Comparison of ENCODE assay signal across 9 mouse cellular contexts in the genomic region with DNA sequence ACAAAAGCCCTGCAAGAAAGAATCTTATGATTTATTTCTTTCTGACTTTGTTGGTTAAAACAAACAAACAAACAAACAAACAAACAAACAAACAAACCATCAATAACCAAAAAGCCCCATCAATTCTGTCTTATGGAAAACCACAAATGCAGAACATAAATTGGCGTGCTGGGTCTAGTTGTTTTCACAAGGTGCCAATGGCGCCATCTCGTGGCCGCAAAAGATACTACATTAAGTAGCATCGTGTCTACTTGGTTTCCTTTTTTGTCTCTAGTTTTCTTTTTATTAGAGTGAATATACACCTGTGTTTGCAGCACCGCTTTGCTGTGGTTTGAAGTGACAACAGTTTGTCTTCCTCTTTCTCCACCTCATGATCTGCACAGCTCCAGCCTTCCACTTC. TPM values are rescaled to one million over a fixed set of nuclear protein-coding genes. Genes with fewer than 3 reads are reported as not detected.
DNase-seq lines count a peak whose midpoint lies in the region; ATAC-seq and TF ChIP-seq lines count a peak whose summit lies in the region.
"Had no signal": no experiment of that assay in that cellular context is flagged by ENCODE, and none has a peak within 500 bp of the region (broad histone marks: within the 10 kb centered on the region; RNA-seq: fewer than 3 reads in every experiment).

No protein-coding gene starts in this region.

- no peaks in the 10 kb centered on the region for H3K36me3 ChIP-seq in hindbrain, embryonic 10.5 days
- no peaks in the 10 kb centered on the region for H3K36me3 ChIP-seq in hindbrain, embryonic 13.5 days
- no peaks in the 10 kb centered on the region for H3K36me3 ChIP-seq in heart, embryonic 10.5 days
- no peaks in the 10 kb centered on the region for H3K36me3 ChIP-seq in midbrain, postnatal 0 days (ENCODE audit: insufficient read depth, low read length)
- H3K36me3 ChIP-seq in testis, adult 2 months (ENCODE audit: control insufficient read depth, insufficient read depth, low read length), result no peaks in the 10 kb centered on the region
- H3K36me3 ChIP-seq: neural tube, embryonic 12.5 days had no signal

- TF ChIP-seq POLR2A in testis, adult 2 months (IDR thresholded peaks at IDR 0.05; ENCODE audit: control insufficient read depth, low read depth, low read length), result no peak

- no peak for ATAC-seq in hindbrain, embryonic 13.5 days (ENCODE audit: low FRiP score)
- ATAC-seq in midbrain, postnatal 0 days (ENCODE audit: low FRiP score), result no peak

- no peak overlapping the region for H3K4me3 ChIP-seq in hindbrain, embryonic 10.5 days
- no peak overlapping the region for H3K4me3 ChIP-seq in hindbrain, embryonic 13.5 days
- no peak overlapping the region for H3K4me3 ChIP-seq in heart, embryonic 10.5 days
- H3K4me3 ChIP-seq in midbrain, postnatal 0 days (ENCODE audit: low read depth, low read length), result no peak overlapping the region
- no peak overlapping the region for H3K4me3 ChIP-seq in testis, adult 2 months (ENCODE audit: control insufficient read depth, low read depth, low read length)
- H3K4me3 ChIP-seq: neural tube, embryonic 12.5 days had no signal

- H3K4me1 ChIP-seq in hindbrain, embryonic 10.5 days (replicated peaks), result peaks cover 11% of the 10 kb centered on the region
- peaks cover 6% of the 10 kb centered on the region for H3K4me1 ChIP-seq in hindbrain, embryonic 13.5 days (replicated peaks)
- peaks cover 22% of the 10 kb centered on the region; the same call in 1 of the 2 replicates for H3K4me1 ChIP-seq in heart, embryonic 10.5 days
- H3K4me1 ChIP-seq in midbrain, postnatal 0 days (ENCODE audit: insufficient read depth, low read length), result no peaks in the 10 kb centered on the region
- H3K4me1 ChIP-seq in testis, adult 2 months (ENCODE audit: control insufficient read depth, insufficient read depth, low read length), result peaks cover 6% of the 10 kb centered on the region

- H3K27ac ChIP-seq in hindbrain, embryonic 10.5 days, result no peak overlapping the region
- no peak overlapping the region for H3K27ac ChIP-seq in hindbrain, embryonic 13.5 days
- H3K27ac ChIP-seq in heart, embryonic 10.5 days, result no peak overlapping the region
- H3K27ac ChIP-seq in midbrain, postnatal 0 days (ENCODE audit: low read depth, low read length), result no peak overlapping the region
- H3K27ac ChIP-seq in testis, adult 2 months (ENCODE audit: control insufficient read depth, insufficient read depth, low read depth, low read length), result no peak overlapping the region
- H3K27ac ChIP-seq: neural tube, embryonic 12.5 days had no signal

- peak; percentile 95 for TF ChIP-seq CTCF in midbrain, postnatal 0 days (IDR thresholded peaks at IDR 0.05)
- TF ChIP-seq CTCF in testis, adult 2 months (IDR thresholded peaks at IDR 0.05; ENCODE audit: control insufficient read depth, insufficient read depth, insufficient replicate concordance, low read depth, low read length), result peak; percentile 70; the same call in 1 of the 2 replicates

- 7% methylated on average over 6 of the region's 6 CpGs for WGBS in hindbrain, embryonic 10.5 days
- WGBS in hindbrain, embryonic 13.5 days, result 3% methylated on average over 6 of the region's 6 CpGs
- 4% methylated on average over 6 of the region's 6 CpGs for WGBS in heart, embryonic 10.5 days
- 3% methylated on average over 6 of the region's 6 CpGs for WGBS in midbrain, postnatal 0 days

- H3K9me3 ChIP-seq in hindbrain, embryonic 10.5 days, result no peaks in the 10 kb centered on the region
- H3K9me3 ChIP-seq in hindbrain, embryonic 13.5 days, result no peaks in the 10 kb centered on the region
- no peaks in the 10 kb centered on the region for H3K9me3 ChIP-seq in heart, embryonic 10.5 days
- H3K9me3 ChIP-seq in midbrain, postnatal 0 days (ENCODE audit: low read length), result no peaks in the 10 kb centered on the region
- H3K9me3 ChIP-seq: neural tube, embryonic 12.5 days had no signal

- H3K9ac ChIP-seq in hindbrain, embryonic 13.5 days, result no peak overlapping the region
- H3K9ac ChIP-seq in midbrain, postnatal 0 days (replicated peaks; ENCODE audit: low read length, poor library complexity, severe bottlenecking), result no peak overlapping the region
- H3K9ac ChIP-seq: neural tube, embryonic 12.5 days had no signal

- peak; percentile 65 for DNase-seq in hindbrain, embryonic 10.5 days (ENCODE audit: low spot score)
- peak; percentile 60 for DNase-seq in adrenal gland, adult 2 months
- DNase-seq in embryo, embryonic 10.5 days (ENCODE audit: low spot score), result peak; percentile 85
- peak; percentile 84 for DNase-seq in heart, embryonic 10.5 days (ENCODE audit: low spot score)
- DNase-seq in left cerebral cortex, adult 11 months (ENCODE audit: low spot score), result peak; percentile 34
- peak; percentile 84 for DNase-seq in midbrain, postnatal 0 days (ENCODE audit: low spot score)

- H3K27me3 ChIP-seq in hindbrain, embryonic 10.5 days (ENCODE audit: insufficient read depth, poor library complexity, severe bottlenecking), result peaks cover 34% of the 10 kb centered on the region
- H3K27me3 ChIP-seq in hindbrain, embryonic 13.5 days, result peaks cover 31% of the 10 kb centered on the region
- peaks cover 13% of the 10 kb centered on the region for H3K27me3 ChIP-seq in heart, embryonic 10.5 days (ENCODE audit: insufficient read depth, poor library complexity, severe bottlenecking)
- H3K27me3 ChIP-seq in midbrain, postnatal 0 days (ENCODE audit: insufficient read depth, low read length), result 0 out of 2 replicates have a peak, but pooled peaks cover 7% of the 10 kb centered on the region
- H3K27me3 ChIP-seq in testis, adult 2 months (ENCODE audit: control insufficient read depth, insufficient read depth, low read length), result no peaks in the 10 kb centered on the region

- no peak overlapping the region for H3K4me2 ChIP-seq in hindbrain, embryonic 13.5 days
- H3K4me2 ChIP-seq in midbrain, postnatal 0 days (ENCODE audit: low read depth, low read length, poor library complexity, severe bottlenecking), result no peak overlapping the region
- H3K4me2 ChIP-seq: neural tube, embryonic 12.5 days had no signal

RNA-seq across cellular contexts. Expression of a gene that starts 6.2 kb away (rescaled TPM):
- polyA plus RNA-seq in hindbrain, embryonic 10.5 days (2016; fragmentation: Nextera tagmentation; extraction: Ambion mirVana), result 0.35 and 0.46 TPM in 2 replicates
- 0.39 and 0.40 TPM in 2 replicates for polyA plus RNA-seq in hindbrain, embryonic 13.5 days (2015; fragmentation: Nextera tagmentation; extraction: Ambion mirVana)
- under 1 TPM; 0.43 to 0.69 TPM for total RNA-seq in adrenal gland, adult 2 months (2021)
- polyA plus RNA-seq in adrenal gland, adult 2 months (2012; rRNA removed), result 0.11 and 0.22 TPM in 2 replicates
- polyA plus RNA-seq in heart, embryonic 10.5 days (2016; fragmentation: Nextera tagmentation; extraction: Ambion mirVana), result 24.1 and 40.0 TPM in 2 replicates
- total RNA-seq in midbrain, postnatal 0 days (2014; rRNA removed), result 1.9 and 3.2 TPM in 2 replicates
- 1.2 and 1.4 TPM in 2 replicates for polyA plus RNA-seq in midbrain, postnatal 0 days (2015; fragmentation: Nextera tagmentation; extraction: Ambion mirVana)
- 0.02 TPM in 1 of 2 replicates, not detected in the other for polyA plus RNA-seq in testis, adult 2 months (2012; rRNA removed)

RNA-seq across cellular contexts. Expression of a gene that starts 22.0 kb away (rescaled TPM):
- not detected in 2 replicates for polyA plus RNA-seq in hindbrain, embryonic 10.5 days (2016; fragmentation: Nextera tagmentation; extraction: Ambion mirVana)
- not detected in 2 replicates for polyA plus RNA-seq in hindbrain, embryonic 13.5 days (2015; fragmentation: Nextera tagmentation; extraction: Ambion mirVana)
- not detected for total RNA-seq in adrenal gland, adult 2 months (2021)
- polyA plus RNA-seq in adrenal gland, adult 2 months (2012; rRNA removed), result not detected in 2 replicates
- polyA plus RNA-seq in heart, embryonic 10.5 days (2016; fragmentation: Nextera tagmentation; extraction: Ambion mirVana), result not detected in 2 replicates
- total RNA-seq in midbrain, postnatal 0 days (2014; rRNA removed), result not detected in 2 replicates
- not detected in 2 replicates for polyA plus RNA-seq in midbrain, postnatal 0 days (2015; fragmentation: Nextera tagmentation; extraction: Ambion mirVana)
- 0.10 and 0.25 TPM in 2 replicates for polyA plus RNA-seq in testis, adult 2 months (2012; rRNA removed)
- polyA plus RNA-seq: neural tube, embryonic 12.5 days had no signal

Comparison
In these comparisons a context has a peak if more than half of its experiments do, and no peak if none do; other contexts are left out.
1. DNase-seq: peak in every context shown above with its lines; median percentile 85 in embryo, embryonic 10.5 days; 84 in heart, embryonic 10.5 days; 84 in midbrain, postnatal 0 days; 65 in hindbrain, embryonic 10.5 days; 60 in adrenal gland, adult 2 months; 34 in left cerebral cortex, adult 11 months.
2. RNA of a gene that starts 6.2 kb away (polyA plus RNA-seq): 24.1 to 40.0 TPM in heart, embryonic 10.5 days; 1.2 to 1.4 TPM in midbrain, postnatal 0 days, 0.39 to 0.40 TPM in hindbrain, embryonic 13.5 days, 0.35 to 0.46 TPM in hindbrain, embryonic 10.5 days, 0.11 to 0.22 TPM in adrenal gland, adult 2 months and 0.02 TPM in testis, adult 2 months; every median in the first group is over 10 times any median in the second.